Mouse (Mus musculus): Measurements from ENCODE around the gene Thra. TPM values are rescaled to one million over a fixed set of nuclear protein-coding genes. Genes with fewer than 3 reads are reported as not detected.
A peak's percentile ranks its signal among the peaks of the same experiment; 100 is the strongest.

The Thra gene
- polyA plus RNA-seq, 1 experiment from 2014 or later = 164 TPM

DNA sequence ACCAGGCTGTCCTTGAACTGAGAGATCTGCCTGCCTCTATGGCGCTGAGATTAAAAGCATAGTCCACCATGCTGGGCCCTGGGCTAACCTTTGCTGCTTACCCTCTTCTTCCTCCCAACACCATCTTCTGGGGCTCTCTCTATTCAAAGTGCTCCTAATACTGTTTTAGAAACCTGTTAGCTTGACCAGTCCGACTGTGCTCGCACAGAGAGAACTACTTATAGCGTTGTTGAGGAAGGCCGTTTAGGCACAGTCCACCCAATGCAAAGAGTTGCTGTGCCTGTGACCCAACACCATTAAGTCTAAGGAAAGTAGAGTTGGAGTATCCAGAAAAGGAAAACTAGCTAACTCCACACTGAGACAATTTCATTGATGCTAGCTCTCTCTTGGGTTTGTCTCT lies 47.7 kb downstream of the Thra start:
- no peaks in the 10 kb centered on the region for H3K27me3 ChIP-seq
- WGBS = 90% methylated on average over 5 of the region's 5 CpGs
- no peaks in the 10 kb centered on the region for H3K36me3 ChIP-seq
- H3K4me1 ChIP-seq = peaks cover 57% of the 10 kb centered on the region
- no peak overlapping the region for H3K4me2 ChIP-seq (replicated peaks)
- no peak overlapping the region for H3K9ac ChIP-seq (replicated peaks)
- H3K9me3 ChIP-seq = no peaks in the 10 kb centered on the region
- no peak overlapping the region for H3K4me3 ChIP-seq
- peak overlapping the region; percentile 52; the same call in 1 of the 2 replicates for H3K27ac ChIP-seq (replicated peaks)
- ATAC-seq (replicated peaks) = no peak

DNA sequence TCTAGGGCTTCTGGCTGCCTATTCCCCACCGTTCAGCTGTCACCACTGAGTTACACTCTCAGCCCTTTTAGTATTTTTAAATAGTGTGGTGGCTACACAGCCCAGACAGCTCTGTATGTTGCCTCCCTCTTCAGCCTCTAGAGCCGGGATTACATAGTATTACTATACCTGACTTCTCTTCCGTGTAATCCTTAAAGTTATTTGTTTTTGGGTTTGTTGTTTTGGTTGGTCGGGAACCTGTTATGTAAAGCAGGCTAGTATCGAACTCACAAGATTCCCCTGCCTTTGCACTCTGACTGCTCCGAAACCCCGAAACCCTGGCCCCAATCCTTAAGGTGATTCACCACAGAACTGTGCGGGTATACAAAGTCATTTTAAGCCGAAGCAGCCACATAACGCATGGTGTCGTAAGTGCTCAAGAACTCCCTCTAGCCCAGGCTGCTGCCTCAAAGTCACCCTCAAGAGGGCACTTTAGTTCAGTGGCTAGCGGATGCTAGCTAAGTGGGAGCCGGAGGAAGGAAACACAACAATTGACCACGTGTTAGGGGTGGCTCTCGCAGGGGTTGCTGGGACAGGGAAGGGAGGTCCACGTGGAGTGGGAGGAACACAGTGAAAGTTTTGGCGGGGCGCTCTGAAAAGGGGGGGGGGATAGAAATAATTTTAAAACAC lies 48.2 kb downstream of the Thra start:
- Histone ChIP-seq H3K4me1 (peaks cover 57% of the 10 kb centered on the region), H3K27ac (replicated peaks) (peak overlapping the region; percentile 52), H3K9me3 (no peaks in the 10 kb centered on the region), H3K36me3 (no peaks in the 10 kb centered on the region), H3K4me2 (replicated peaks) (peak overlapping the region; percentile 94), H3K9ac (replicated peaks) (peak overlapping the region; percentile 14; the same call in 1 of the 2 replicates), H3K4me3 (peak overlapping the region; percentile 49), H3K27me3 (no peaks in the 10 kb centered on the region)
- WGBS = 10% methylated on average over 18 of the region's 18 CpGs
- ATAC-seq (replicated peaks) = peak; percentile 87

DNA sequence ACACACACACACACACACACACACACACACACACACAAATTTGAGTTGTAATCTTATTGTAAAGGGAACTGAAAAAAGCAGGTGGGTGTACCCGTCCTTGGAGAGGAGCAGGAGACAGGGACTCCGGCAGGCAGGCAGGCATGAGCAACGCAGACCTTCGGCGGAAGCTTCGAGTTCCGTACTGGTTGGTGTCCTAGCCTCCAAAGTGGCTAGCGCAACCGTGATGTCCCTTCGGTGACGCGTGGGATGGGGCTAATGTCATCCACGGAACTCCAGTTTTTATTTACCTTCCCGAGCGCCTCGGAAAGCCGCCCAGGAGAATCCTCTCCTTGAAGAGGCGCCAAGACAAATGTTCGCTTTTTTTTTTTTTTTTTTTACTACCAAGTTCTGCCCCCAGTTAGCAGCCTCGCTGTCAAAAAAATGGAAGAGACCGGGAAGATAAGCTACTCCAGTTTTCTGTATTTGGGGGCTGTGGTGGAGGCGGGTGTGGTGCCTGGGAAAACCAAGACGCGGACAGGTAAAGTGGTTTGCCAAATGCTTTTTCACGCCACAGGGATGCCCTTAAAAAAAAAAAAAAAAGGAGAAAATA lies 48.9 kb downstream of the Thra start:
- ATAC-seq (replicated peaks) = 0 out of 2 replicates have a peak, but pooled peaks have one; percentile 14
- Histone ChIP-seq H3K27me3 (no peaks in the 10 kb centered on the region), H3K9me3 (no peaks in the 10 kb centered on the region), H3K4me1 (peaks cover 57% of the 10 kb centered on the region), H3K27ac (replicated peaks) (peak overlapping the region; percentile 52), H3K4me2 (replicated peaks) (peak overlapping the region; percentile 94), H3K36me3 (no peaks in the 10 kb centered on the region), H3K4me3 (peak overlapping the region; percentile 49), H3K9ac (replicated peaks) (peak overlapping the region; percentile 52)
- 2% methylated on average over 25 of the region's 25 CpGs for WGBS

DNA sequence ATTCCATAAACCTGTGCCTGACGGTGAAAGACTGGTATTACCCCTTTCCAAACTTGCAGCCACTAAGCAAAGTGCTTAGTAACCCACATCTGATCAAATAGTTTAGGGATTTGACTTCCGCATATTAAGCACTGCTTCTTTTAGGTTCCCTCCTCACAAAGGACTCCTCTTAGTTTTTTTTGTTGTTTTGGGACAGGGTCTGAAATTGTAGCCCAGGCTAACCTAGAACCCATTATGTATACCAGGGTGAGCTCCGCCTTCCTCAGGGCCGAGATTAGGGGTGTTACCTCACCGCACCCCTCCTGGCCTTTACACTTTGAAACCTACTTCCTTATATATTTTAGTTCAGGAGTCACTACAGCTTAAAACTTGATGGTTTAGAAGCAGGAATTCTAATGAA lies 49.4 kb downstream of the Thra start:
- ATAC-seq (replicated peaks) = no peak
- Histone ChIP-seq H3K4me1 (peaks cover 57% of the 10 kb centered on the region), H3K36me3 (no peaks in the 10 kb centered on the region), H3K9me3 (no peaks in the 10 kb centered on the region), H3K27ac (replicated peaks) (no peak overlapping the region), H3K9ac (replicated peaks) (no peak overlapping the region; the same call in 1 of the 2 replicates), H3K4me3 (peak overlapping the region; percentile 49), H3K27me3 (no peaks in the 10 kb centered on the region), H3K4me2 (replicated peaks) (peak overlapping the region; percentile 94)
- 38% methylated on average over 5 of the region's 5 CpGs for WGBS

DNA sequence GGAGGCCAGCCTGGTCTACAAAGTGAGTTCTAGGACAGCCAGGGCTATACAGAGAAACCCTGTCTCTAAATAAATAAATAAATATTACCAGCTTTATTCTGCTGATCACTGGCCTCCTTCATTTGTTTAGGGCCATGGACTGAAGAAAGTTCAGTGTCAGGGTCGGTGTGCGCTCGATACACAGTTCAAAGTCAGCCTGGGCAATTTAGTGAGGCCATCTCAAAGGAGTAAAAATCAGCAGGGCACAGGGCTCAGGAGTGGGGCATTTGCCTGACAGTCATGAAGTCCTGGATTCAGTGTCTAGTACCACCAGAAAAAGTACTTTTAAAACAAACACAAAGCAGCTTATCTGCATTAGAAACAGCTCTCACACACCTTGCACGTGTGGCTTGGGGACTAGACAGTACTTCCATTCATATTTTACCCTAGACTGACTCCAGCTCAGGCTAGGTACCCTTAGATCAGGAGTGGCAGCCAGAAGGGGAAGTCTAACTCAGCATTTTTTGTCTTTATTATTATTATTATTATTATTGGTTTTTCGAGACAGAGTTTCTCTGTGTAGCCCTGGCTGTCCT lies 50.3 kb downstream of the Thra start:
- H3K4me3 ChIP-seq = no peak overlapping the region
- H3K4me2 ChIP-seq (replicated peaks) = no peak overlapping the region
- H3K9me3 ChIP-seq = no peaks in the 10 kb centered on the region
- no peak overlapping the region for H3K27ac ChIP-seq (replicated peaks)
- ATAC-seq (replicated peaks) = no peak
- peaks cover 50% of the 10 kb centered on the region for H3K4me1 ChIP-seq
- H3K9ac ChIP-seq (replicated peaks) = no peak overlapping the region
- H3K27me3 ChIP-seq = no peaks in the 10 kb centered on the region
- no peaks in the 10 kb centered on the region for H3K36me3 ChIP-seq
- 84% methylated on average over 5 of the region's 5 CpGs for WGBS

DNA sequence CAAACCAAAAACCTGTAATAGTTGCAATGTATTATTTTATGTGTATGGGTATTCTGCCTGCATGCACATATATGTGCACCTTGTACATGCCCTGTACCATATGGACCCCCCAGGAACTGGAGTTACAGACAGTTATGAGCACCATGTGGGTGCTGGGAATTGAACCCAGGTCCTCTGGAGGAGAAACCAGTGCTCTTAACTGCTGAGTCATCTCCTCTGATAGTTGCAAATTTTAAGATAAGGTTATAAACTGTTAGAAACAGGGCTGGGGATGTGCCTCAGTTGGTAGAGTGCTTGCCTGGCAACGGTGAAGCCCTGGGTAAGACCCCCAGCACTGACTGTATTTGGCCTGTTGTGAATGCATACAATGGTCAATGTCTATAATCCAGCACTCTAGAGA lies 51.0 kb downstream of the Thra start:
- H3K27me3 ChIP-seq = no peaks in the 10 kb centered on the region
- H3K9me3 ChIP-seq = no peaks in the 10 kb centered on the region
- no peak overlapping the region for H3K4me3 ChIP-seq
- no peak overlapping the region for H3K27ac ChIP-seq (replicated peaks)
- no peaks in the 10 kb centered on the region for H3K36me3 ChIP-seq
- peaks cover 43% of the 10 kb centered on the region for H3K4me1 ChIP-seq
- WGBS = 83% methylated on average over 1 of the region's 1 CpGs
- ATAC-seq (replicated peaks) = no peak
- no peak overlapping the region for H3K4me2 ChIP-seq (replicated peaks)
- H3K9ac ChIP-seq (replicated peaks) = no peak overlapping the region

DNA sequence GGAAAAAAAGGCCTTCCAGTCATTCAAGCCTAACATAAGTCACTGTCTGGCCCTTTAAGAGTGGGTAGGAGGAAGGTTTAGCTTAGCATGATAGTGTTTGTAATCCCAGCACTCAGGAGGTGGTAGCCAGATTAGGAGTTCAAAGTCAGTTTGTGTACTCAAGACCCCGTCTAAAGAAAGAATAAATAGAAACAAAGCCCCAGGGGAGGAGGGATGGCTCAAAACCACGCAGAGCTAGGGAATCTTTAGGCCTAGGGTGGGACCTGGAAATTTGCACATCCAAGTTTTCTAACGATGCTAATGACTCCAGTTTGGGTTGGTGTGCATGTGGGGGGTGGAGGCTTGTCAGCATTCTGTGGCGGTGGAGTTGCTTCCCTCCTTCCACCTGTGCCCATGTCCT lies 51.6 kb downstream of the Thra start:
- Histone ChIP-seq H3K27ac (replicated peaks) (no peak overlapping the region), H3K36me3 (no peaks in the 10 kb centered on the region), H3K4me2 (replicated peaks) (no peak overlapping the region), H3K4me3 (no peak overlapping the region), H3K27me3 (no peaks in the 10 kb centered on the region), H3K9me3 (no peaks in the 10 kb centered on the region), H3K4me1 (peaks cover 37% of the 10 kb centered on the region), H3K9ac (replicated peaks) (no peak overlapping the region)
- no peak for ATAC-seq (replicated peaks)
- WGBS = 9% methylated on average over 4 of the region's 4 CpGs

DNA sequence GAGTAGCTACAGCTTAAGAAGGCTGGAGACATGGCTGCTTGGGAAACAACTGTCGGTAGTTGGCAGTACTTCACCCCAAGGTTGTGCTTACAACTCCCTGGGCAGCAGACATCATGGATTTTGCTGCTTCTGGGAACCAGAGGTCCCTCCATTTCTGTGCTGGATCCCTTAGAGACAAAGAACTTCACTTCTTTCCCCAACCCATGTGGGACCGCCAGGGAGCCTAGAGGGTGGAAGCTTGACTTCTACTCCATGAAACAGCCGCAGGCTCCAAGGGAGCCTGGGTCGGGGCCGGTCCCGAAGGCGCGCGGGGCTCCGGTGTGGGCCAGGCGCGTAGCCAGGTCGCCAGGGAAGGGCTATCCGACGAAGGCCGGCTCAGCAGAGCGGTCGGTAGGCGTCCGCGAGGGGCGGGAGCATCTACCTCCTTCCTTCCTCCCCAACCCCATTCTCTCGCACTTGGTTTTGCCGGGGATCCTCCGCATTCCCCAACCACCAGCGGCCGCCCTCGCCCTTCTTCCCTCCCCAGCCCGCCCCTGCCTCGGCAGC lies 54.1 kb downstream of the Thra start:
- H3K9ac ChIP-seq (replicated peaks) = peak overlapping the region; percentile 96
- WGBS = under 1% methylated on average over 30 of the region's 30 CpGs
- peak overlapping the region; percentile 99 for H3K27ac ChIP-seq (replicated peaks)

DNA sequence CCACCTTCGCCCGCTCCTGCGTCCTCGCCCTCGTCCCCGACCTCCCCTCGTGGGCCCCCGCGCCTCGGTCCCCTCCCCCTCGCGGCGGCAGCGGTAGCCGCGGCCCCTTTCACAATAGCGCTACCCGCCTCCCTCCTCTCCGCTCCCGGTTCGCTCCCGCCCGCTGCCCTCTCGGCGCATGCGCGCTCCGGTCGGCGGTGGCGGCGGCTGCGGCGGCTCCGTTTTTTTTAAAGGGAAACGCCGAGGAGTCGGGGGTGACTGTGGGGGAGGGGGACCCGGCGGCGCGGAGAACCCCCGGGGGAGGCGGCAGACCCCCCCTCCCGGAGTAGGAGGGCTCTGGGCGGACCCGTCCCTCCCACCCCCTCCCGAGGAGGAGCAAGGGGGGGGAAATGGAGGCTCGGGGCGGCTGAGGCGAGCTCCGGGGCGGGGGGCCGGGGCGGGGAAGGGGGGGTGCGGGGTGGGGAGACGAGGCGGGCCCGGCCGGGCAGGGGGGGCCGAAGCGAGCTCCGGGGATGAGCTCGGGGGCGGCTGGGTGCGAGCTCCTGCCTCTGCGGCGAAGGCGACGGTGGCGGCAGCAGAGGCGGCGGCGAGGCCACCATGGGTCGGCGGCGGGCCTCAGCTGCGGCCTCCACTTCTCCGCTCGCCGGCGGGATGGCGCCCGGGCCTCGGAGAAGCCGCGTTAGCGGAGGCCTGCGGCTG lies 54.7 kb downstream of the Thra start, which contains the start of gene Msl1:
Msl1 (plus strand) TSS at position 502 of the 699 bp plus-strand sequence.
- peak within 1 kb of the TSS; percentile 99 for H3K27ac ChIP-seq (replicated peaks)
- WGBS = under 1% methylated on average over 65 of the region's 89 CpGs
- peak; percentile 43 for ATAC-seq (replicated peaks)

More for the DNA sequence above, 54.1 kb downstream of the Thra start:
- ATAC-seq (replicated peaks) = peak; percentile 64
- peaks cover 7% of the 10 kb centered on the region for H3K36me3 ChIP-seq
- H3K4me3 ChIP-seq = peak overlapping the region; percentile 81
- no peaks in the 10 kb centered on the region for H3K27me3 ChIP-seq
- H3K4me1 ChIP-seq = peaks cover 42% of the 10 kb centered on the region
- H3K4me2 ChIP-seq (replicated peaks) = peak overlapping the region; percentile 83
- no peaks in the 10 kb centered on the region for H3K9me3 ChIP-seq

DNA sequence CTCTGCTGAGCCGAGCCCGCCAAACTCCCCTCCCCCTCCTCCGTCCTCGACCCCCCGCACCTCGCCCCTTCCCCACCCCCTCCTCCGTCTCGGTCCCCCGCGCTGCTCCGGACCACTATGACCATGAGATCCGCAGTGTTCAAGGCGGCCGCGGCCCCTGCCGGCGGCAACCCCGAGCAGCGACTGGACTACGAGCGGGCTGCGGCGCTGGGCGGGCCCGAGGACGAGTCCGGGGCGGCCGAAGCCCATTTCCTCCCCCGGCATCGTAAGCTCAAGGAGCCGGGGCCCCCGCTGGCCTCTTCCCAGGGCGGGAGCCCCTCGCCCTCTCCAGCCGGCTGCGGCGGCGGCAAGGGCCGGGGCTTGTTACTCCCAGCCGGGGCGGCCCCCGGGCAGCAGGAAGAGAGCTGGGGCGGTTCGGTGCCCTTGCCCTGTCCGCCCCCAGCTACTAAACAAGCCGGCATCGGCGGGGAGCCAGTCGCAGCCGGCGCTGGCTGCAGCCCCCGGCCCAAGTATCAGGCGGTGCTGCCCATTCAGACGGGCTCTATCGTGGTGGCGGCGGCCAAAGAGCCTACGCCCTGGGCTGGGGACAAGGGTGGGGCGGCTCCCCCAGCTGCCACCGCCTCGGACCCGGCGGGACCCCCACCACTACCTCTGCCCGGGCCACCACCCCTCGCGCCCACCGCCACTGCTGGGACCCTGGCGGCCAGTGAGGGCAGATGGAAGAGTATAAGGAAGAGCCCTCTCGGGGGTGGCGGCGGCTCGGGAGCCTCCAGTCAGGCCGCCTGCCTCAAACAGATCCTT lies 55.5 kb downstream of the Thra start:
- no peaks in the 10 kb centered on the region for H3K9me3 ChIP-seq
- H3K9ac ChIP-seq (replicated peaks) = peak overlapping the region; percentile 96
- ATAC-seq (replicated peaks) = peak; percentile 35
- H3K4me2 ChIP-seq (replicated peaks) = peak overlapping the region; percentile 83
- peaks cover 37% of the 10 kb centered on the region for H3K4me1 ChIP-seq
- no peaks in the 10 kb centered on the region for H3K27me3 ChIP-seq
- WGBS = under 1% methylated on average over 71 of the region's 74 CpGs
- H3K27ac ChIP-seq (replicated peaks) = peak overlapping the region; percentile 99
- peak overlapping the region; percentile 81 for H3K4me3 ChIP-seq
- peaks cover 20% of the 10 kb centered on the region for H3K36me3 ChIP-seq

More for the DNA sequence above, 54.7 kb downstream of the Thra start, which contains the start of gene Msl1:
- peak within 1 kb of the TSS; percentile 81 for H3K4me3 ChIP-seq
- H3K9ac ChIP-seq (replicated peaks) = peak within 1 kb of the TSS; percentile 96
- H3K9me3 ChIP-seq = no peaks in the 10 kb centered on the region
- peak within 1 kb of the TSS; percentile 83 for H3K4me2 ChIP-seq (replicated peaks)
- peaks cover 37% of the 10 kb centered on the region for H3K4me1 ChIP-seq
- no peaks in the 10 kb centered on the region for H3K27me3 ChIP-seq
- peaks cover 13% of the 10 kb centered on the region for H3K36me3 ChIP-seq
